Mouse (Mus musculus) gastrocnemius, postnatal 36 days (tissue): ENCODE measurements around the gene Tent4a. TPM values are rescaled to one million over a fixed set of nuclear protein-coding genes. Genes with fewer than 3 reads are reported as not detected.

Experiments used
- DNase-seq, 2 experiments: peaks; one replicate each; pipeline ENCODE4 v3.0.0; 2022
- intact Hi-C: fragments of 180-260 bp; cut with DNase I; formaldehyde crosslinking; loops from one replicate; pipeline ENCODE4 v1.15.1; 2025
- total RNA-seq, 2 experiments: library from RNA; stranded (reverse); gene quantifications; 2 replicates each; pipeline ENCODE4 v1.2.3; 2021

Tent4a gene
- total RNA-seq, 2 experiments from 2014 or later, result 5.3 to 6.5 TPM

DNA sequence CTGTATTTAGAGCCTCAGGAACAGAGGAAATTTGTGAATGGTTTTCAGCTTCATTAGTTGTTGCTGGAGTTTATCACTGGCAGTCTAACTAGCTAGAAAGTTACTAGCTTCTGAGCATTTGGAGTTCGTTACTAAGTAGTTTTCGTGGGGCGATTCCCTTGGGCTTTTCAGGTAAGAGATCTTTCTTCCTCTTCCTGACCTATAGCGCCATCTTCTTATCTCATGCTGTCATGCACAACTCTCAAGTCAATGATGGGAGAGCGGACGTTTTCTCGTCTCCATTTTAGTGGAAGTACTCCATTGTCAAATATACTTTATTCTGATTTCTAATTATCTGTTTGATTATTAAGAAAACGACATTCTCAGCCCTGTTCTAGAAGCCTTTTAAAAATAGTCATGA is 15.6 kb upstream of the Tent4a start:
- no peak for DNase-seq
- intact Hi-C loops, result loop anchor here (2.0 to 5.0 kb wide), 3 partner anchors 41 to 62 kb away; partner anchors contain the start of gene Srd5a1

DNA sequence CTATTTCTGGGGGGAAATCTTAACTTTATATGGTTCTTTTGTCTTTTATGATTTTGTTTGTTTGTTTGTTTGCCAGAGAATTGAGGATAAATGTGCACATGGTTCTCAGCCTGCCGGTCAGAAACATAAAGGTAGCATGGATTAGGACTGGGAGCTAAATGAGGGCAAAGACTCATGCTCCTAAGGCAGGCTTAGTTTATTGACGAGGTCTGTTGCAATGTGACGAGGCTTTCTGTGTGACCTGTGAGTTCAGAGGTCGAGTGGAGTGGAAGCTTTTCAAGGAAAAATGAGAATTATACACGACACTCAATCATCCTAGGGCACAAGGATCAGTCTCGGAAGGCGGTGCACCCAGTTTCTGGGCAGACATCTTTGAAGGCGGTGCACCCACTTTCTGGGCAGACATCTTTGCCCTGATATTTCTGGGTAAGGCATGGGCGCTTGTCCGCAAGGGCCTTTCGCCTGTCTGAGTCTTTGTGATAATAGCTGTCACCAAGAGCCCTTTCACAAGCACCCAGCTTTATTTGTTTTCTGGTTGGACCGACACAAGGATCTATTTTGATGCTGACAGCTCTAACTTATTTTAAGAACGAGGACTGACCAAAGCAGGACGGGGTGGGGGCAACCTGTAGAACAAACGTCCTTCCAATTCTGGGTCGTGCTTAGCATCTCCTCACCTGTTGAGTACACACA is 13.2 kb upstream of the Tent4a start:
- intact Hi-C loops, result loop anchor here (2.0 kb wide), 1 partner anchor 39 kb away; no protein-coding TSS in a partner anchor
- no peak for DNase-seq

GRCm38 (mm10) chr13:69545019-69545418 is 10.6 kb upstream of the Tent4a start:
- no peak for DNase-seq
- intact Hi-C loops, result no loop called here

DNA sequence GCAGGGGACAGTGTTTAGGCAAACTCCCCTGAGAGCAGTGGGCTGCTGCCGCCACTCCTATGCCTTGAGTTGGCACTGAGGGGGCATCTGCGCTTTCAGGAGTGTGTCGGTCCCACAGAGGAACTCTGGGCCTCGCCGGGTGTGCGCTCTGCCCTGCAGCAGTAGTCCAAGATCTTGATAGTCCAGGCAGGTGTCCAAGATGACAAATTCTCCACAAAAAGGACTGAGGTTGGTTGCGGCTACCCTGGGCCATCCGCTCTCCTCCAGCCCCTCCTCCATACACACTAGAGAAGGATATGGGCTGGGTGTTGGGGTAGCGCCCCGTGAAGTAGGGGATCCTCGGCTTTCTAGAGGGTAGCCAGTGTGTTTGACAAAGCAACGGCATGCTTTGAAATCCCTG is 9.2 kb upstream of the Tent4a start:
- intact Hi-C loops, result no loop called here
- no peak for DNase-seq

DNA sequence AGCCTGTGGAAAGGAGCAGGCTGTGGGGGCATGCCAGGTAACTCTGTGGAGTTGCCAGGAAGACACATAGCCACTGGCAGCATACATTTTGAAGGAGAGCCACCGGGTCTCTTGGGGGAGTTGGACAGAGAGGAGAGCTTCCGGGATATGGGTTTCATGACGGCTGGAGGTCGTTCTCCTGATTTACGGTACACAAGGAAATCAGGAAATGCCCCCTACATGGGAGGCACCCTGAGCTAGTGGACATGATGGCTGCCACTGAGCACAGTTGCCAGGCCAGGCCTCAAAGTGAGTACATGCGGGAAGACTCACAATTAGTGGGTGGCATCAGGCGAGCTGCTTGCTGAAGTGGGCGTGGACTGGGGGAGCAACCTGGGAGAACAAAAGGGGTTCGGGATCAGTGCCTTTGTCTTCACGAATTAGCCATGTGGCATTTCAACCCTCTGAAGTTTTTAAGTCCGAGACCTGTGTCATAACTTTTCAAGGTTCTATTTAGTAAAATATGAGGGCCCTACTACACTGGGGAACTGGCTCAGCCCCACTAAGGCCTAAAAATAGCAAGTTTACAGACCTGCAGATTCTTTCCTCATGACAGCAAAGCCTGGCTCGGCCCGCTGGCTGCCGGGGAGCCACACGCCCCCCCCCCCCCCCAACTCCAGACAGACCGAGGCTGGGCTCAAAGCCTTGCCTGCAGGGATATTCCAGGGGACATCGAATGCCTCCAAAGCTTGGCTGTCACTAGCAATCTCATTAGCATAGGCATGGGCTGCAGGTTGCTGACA is 8.3 kb upstream of the Tent4a start:
- intact Hi-C loops, result no loop called here
- peak in 1 of 2 experiments; percentile 59 for DNase-seq

DNA sequence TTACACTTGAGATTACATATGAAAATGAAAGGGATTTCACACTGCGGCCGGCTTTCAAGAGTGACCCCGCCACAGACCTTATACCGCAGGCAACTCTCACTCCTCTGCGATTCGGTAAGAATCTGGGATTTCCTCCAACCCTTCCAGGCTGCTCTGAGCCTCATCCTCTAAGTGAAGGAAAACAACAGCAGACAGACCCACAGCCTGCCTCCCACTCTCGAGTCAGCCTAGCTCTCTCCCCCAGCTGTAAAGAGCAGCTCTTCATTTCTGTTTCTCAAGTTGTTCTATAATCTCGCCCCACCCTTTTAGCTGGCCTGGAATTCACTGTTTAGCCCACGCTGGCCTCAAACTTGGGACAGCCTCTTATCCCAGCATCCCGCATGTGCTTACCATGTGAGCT is 7.4 kb upstream of the Tent4a start:
- intact Hi-C loops, result no loop called here
- no peak for DNase-seq

DNA sequence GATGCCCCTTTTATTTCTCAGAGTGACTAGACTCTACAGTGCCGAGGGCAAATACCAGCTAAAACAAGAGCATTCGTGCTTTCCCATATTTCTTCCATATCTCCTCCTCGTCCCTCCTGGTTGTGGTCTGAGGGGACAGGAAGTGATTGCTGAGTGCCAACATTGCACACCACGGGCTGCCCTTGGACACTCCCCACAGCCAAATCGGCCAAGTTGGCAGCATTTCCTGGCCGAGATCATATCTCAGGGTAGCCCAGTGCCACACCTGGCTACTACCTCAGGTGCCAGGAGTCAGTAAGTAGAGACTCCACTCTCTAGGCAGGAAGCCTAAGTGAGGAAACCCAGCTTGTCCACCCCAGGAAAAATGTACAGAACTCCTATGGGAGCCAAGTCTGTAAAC is 6.8 kb upstream of the Tent4a start:
- DNase-seq, result peak in 1 of 2 experiments; percentile 44
- intact Hi-C loops, result no loop called here

DNA sequence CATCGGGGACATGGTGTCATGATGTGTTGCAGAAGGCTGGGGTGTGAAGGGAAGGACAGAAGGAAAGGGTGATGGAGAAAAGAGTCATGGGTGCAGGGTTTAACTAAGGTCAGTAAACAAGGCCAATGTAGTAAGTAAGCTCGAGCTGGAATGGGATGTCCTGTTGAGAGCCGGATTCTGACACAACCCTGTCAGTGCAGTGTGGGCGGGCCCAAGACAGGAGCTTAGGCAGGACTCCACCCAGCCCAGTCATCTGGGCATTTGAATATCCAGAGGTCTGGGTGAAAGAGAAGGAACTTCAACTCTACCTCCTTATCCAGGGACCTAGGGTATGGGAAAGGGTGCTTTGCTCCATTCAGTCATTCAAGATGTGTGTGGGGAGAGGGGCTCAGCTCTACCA is 3.9 kb upstream of the Tent4a start:
- intact Hi-C loops, result loop anchor here (5.0 kb wide), 2 partner anchors 74 to 536 kb away; partner anchors contain the start of gene Srd5a1
- DNase-seq, result no peak

- no peak for DNase-seq
- intact Hi-C loops, result loop anchor here (5.0 kb wide), 2 partner anchors 75 to 535 kb away; partner anchors contain the start of gene Srd5a1
Measured at GRCm38 (mm10) chr13:69537366-69537765, 2.9 kb upstream of the Tent4a start.

DNA sequence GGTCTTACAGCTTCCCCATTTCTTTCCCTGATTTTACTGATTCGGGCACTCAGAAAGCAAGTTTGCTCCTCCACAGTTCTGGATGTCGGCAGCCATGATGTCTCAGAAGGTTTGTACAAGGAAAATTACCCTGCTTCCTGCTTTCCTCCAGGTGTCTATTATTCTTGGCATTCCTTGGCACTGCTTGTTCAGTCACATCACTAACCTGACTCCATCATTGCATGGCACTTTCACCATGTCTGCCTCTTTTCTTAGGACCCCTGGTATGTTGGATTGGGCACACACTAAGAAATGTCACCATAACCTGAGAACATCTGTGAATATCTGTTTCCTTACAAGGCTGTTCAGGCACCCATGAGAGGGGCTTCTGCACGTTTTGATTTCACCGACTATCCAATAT is 1.6 kb upstream of the Tent4a start:
- intact Hi-C loops, result loop anchor here (5.0 kb wide), 2 partner anchors 76 to 534 kb away; partner anchors contain the start of gene Srd5a1
- no peak for DNase-seq

DNA sequence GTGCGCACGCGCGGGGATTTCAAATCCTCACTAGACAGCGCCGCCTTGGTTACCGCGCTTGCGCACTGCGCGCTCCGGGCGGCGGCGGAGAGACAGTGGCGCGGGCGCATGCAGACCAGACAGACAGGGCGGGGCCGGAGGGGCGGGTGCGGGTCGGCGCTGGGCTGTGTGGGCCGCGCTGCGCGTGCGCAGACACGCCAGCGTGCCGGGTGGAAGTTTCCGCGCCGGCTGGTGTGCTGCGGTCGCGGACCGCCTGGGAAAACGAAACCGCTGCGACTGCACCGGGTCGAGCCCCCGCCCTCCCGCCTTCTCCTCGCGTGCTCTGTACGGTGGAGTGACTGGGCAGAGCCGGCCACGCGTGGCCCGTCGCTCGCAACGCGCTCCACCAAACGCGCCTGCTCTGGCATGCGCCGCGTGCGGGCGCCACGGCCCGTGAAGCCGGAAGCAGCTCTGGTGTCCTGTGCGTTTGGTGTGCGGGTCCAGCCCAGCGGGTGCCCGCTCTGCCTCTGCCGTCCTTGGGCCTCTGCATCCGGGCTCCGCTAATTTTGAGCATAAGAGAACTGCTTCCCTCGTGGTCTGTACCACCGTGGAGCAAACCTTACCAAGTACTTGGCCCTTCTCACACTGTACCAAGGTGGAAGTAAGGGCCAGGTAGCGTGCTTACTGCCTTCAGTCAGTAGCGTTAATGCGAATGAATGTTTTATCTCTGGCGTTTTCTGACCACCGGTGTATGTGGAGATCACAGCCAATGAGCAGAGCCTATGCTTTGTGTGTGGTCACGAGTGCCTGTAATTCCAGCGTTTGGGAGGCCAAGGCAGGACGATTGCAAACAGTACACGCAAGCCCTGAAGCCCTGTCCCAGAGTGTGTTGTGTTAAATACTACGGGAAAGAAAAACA is 486 bp upstream of the Tent4a start:
- DNase-seq, result peak; percentile 95 to 98
- intact Hi-C loops, result loop anchor here (5.0 kb wide), 2 partner anchors 77 to 533 kb away; partner anchors contain the start of gene Srd5a1

GRCm38 (mm10) chr13:69533405-69534333 is 748 bp downstream of the Tent4a start, which contains the start of gene Nsun2:
TSS of gene Nsun2 (plus strand) at chr13:69533746.
- intact Hi-C loops, result no loop called here
- DNase-seq, result peak in 1 of 2 experiments; percentile 61

DNA sequence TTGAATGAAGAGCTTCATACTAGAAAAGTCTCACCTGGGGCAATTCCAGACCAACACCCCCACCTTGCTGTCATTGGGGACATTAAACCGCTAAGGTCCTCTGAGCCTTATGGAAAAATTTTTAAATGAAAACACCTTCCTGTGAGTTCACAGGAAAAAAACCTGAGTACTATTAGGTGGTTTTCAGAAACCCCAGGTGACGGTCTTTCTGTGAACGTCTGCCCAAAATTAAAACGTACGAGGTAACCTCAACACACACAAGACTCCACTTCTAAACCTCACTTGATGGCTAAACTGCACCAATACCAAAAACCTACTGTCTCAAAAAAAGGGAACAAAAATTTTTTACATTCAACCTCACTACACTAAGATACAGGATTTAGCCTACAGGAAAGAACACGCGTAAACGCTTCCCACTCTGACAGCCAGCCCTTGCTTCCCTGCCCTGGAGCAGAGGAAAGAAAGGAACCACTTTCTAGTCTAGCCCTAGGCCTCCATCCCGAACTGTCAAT is 1.5 kb downstream of the Tent4a start:
- no peak for DNase-seq
- intact Hi-C loops, result no loop called here

GRCm38 (mm10) chr13:69532101-69532892 is 2.1 kb downstream of the Tent4a start:
- intact Hi-C loops, result no loop called here

GRCm38 (mm10) chr13:69531431-69531830 is 3.0 kb downstream of the Tent4a start:
- DNase-seq, result no peak
- intact Hi-C loops, result no loop called here

More at GRCm38 (mm10) chr13:69532101-69532892, 2.1 kb downstream of the Tent4a start:
- no peak for DNase-seq

DNA sequence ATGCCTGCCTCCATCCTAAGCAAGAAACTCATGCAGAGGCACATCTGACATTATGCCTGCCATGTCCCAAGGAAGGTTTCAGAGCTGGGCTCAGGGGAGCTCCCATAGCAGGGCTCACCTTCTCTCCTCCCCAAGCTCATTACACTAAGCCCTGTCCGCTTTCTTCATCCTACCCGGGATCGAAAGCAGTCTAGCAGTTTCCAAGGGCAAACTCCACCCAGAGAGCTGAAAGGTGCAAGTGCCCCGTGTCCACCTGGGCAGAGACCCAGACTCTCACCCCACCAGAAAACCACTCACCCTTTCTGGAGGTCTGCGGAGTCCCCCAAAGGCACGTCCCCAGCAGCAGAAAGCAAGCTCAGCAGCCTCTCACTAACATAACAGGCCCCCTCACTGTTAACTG is 3.5 kb downstream of the Tent4a start:
- no peak for DNase-seq
- intact Hi-C loops, result no loop called here

GRCm38 (mm10) chr13:69530156-69530555 is 4.3 kb downstream of the Tent4a start:
- intact Hi-C loops, result no loop called here
- DNase-seq, result no peak

DNA sequence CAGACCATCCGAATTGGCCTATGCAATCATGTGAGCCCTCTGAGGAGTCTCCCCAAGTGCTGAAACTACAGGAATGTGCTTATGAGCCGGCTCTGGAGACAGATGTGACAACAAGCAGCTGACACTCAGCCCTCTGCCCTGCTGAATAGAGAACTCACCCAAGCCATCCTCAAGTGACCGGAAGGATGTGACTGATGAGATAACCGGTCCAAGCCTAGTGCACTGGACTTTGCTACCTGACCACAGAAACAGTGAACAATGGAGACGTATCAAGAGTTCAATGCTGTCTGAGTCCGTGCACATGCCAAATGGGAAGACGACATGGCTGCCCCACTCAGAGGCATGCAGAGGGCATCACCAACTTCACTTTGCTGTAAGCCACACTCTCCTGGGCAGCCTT is 5.9 kb downstream of the Tent4a start:
- DNase-seq, result no peak
- intact Hi-C loops, result no loop called here
